Mouse (Mus musculus) frontal cortex, postnatal 36 days (tissue): Measurements from ENCODE around the gene Dennd6b.

Experiments
- DNase-seq, 2 experiments: peaks; one replicate each; pipeline ENCODE4 v3.0.0; 2022; ENCODE audit warnings: low spot score in 2 of 2

Gene Dennd6b

GRCm38 (mm10) chr15:89196313-89196706 is at the start of gene Dennd6b:
Gene Dennd6b (minus strand): TSS chr15:89196496.
- DNase-seq = peak; percentile 96 to 97

- DNase-seq = no peak
Measured at GRCm38 (mm10) chr15:89241025-89241424, 44.7 kb upstream of the Dennd6b start.

GRCm38 (mm10) chr15:89239751-89240392 is 43.6 kb upstream of the Dennd6b start:
- DNase-seq = no peak

- DNase-seq = no peak
Measured at GRCm38 (mm10) chr15:89234052-89234451, 37.8 kb upstream of the Dennd6b start.

GRCm38 (mm10) chr15:89233586-89233985 is 37.3 kb upstream of the Dennd6b start:
- peak in 1 of 2 experiments; percentile 31 for DNase-seq

GRCm38 (mm10) chr15:89215611-89216233 is 19.4 kb upstream of the Dennd6b start:
- DNase-seq = no peak

GRCm38 (mm10) chr15:89214953-89215352 is 18.7 kb upstream of the Dennd6b start:
- no peak for DNase-seq

- DNase-seq = no peak
Measured at GRCm38 (mm10) chr15:89213517-89213916, 17.2 kb upstream of the Dennd6b start.

GRCm38 (mm10) chr15:89212495-89212894 is 16.2 kb upstream of the Dennd6b start:
- no peak for DNase-seq

GRCm38 (mm10) chr15:89211716-89212461 is 15.6 kb upstream of the Dennd6b start:
- peak in 1 of 2 experiments; percentile 18 for DNase-seq

- peak; percentile 71 to 72 for DNase-seq
Measured at GRCm38 (mm10) chr15:89210915-89211715, 14.8 kb upstream of the Dennd6b start, which contains the start of gene Ppp6r2. Gene Ppp6r2 (plus strand): TSS chr15:89211553.

- DNase-seq = peak; percentile 86 to 91
Measured at GRCm38 (mm10) chr15:89209886-89210761, 13.8 kb upstream of the Dennd6b start.

- no peak for DNase-seq
Measured at GRCm38 (mm10) chr15:89207457-89207856, 11.2 kb upstream of the Dennd6b start.

- DNase-seq = no peak
Measured at GRCm38 (mm10) chr15:89197056-89197455, 760 bp upstream of the Dennd6b start.

GRCm38 (mm10) chr15:89195690-89196312 is 495 bp downstream of the Dennd6b start:
- peak; percentile 84 to 92 for DNase-seq

- no peak for DNase-seq
Measured at GRCm38 (mm10) chr15:89195261-89195681, 1.0 kb downstream of the Dennd6b start.

GRCm38 (mm10) chr15:89184937-89185227 is 11.4 kb downstream of the Dennd6b start:
- DNase-seq = no peak

GRCm38 (mm10) chr15:89184141-89184936 is 12.0 kb downstream of the Dennd6b start:
- DNase-seq = no peak

- no peak for DNase-seq
Measured at GRCm38 (mm10) chr15:89182842-89183241, 13.5 kb downstream of the Dennd6b start.

GRCm38 (mm10) chr15:89182328-89182741 is 14.0 kb downstream of the Dennd6b start:
- DNase-seq = no peak
